In the genomic region with DNA sequence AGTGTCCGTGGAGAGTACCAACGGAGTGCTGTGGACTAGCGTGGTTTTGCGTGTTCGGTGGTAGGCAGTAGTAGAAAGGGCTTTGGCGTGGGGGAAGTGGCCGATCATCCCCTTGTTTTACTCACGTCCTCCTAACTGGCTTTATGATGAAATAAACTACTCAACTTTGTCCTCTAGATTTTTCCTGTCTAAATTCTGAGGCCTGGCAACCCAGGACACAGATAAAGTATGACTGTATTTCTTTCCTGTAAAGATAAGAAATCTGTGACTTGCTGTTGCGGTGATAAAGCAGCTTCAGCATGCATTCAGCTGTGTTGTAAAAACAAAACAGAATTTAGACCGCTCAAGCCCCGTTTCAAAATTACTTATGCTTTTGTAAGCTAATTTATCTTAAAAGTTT, we compare ENCODE assay signal across 19 mouse cellular contexts. TPM values are rescaled to one million over a fixed set of nuclear protein-coding genes. Genes with fewer than 3 reads are reported as not detected.
A peak's percentile ranks its signal among the peaks of the same experiment; 100 is the strongest.
DNase-seq lines count a peak whose midpoint lies in the region; ATAC-seq lines count a peak whose summit lies in the region.
"Had no signal": no experiment of that assay in that cellular context is flagged by ENCODE, and none has a peak within 500 bp of the region (broad histone marks: within the 10 kb centered on the region; RNA-seq: fewer than 3 reads in every experiment).

No protein-coding gene starts in this region.

- H3K27ac ChIP-seq in heart, embryonic 10.5 days: no peak overlapping the region
- H3K27ac ChIP-seq in intestine, embryonic 16.5 days (ENCODE audit: low read length): no peak overlapping the region
- no peak overlapping the region for H3K27ac ChIP-seq in neural tube, embryonic 15.5 days (replicated peaks)
- H3K27ac ChIP-seq: embryonic facial prominence, embryonic 10.5 days; embryonic facial prominence, embryonic 12.5 days; forebrain, embryonic 13.5 days; forebrain, embryonic 15.5 days had no signal

- H3K4me1 ChIP-seq in heart, embryonic 10.5 days: no peaks in the 10 kb centered on the region
- H3K4me1 ChIP-seq in intestine, embryonic 16.5 days (ENCODE audit: control insufficient read depth, insufficient read depth, low read length): peaks cover 3% of the 10 kb centered on the region
- H3K4me1 ChIP-seq in neural tube, embryonic 15.5 days: no peaks in the 10 kb centered on the region
- H3K4me1 ChIP-seq: embryonic facial prominence, embryonic 10.5 days; embryonic facial prominence, embryonic 12.5 days; forebrain, embryonic 13.5 days; forebrain, embryonic 15.5 days had no signal

- H3K4me3 ChIP-seq in heart, embryonic 10.5 days: no peak overlapping the region
- H3K4me3 ChIP-seq in intestine, embryonic 16.5 days (ENCODE audit: low read length): no peak overlapping the region
- H3K4me3 ChIP-seq in neural tube, embryonic 15.5 days (replicated peaks): no peak overlapping the region
- H3K4me3 ChIP-seq: embryonic facial prominence, embryonic 10.5 days; embryonic facial prominence, embryonic 12.5 days; forebrain, embryonic 13.5 days; forebrain, embryonic 15.5 days had no signal

- WGBS in heart, embryonic 10.5 days: 83% methylated on average over 11 of the region's 11 CpGs
- 75% methylated on average over 11 of the region's 11 CpGs for WGBS in intestine, embryonic 16.5 days
- 93% methylated on average over 11 of the region's 11 CpGs for WGBS in neural tube, embryonic 15.5 days

- no peaks in the 10 kb centered on the region for H3K9me3 ChIP-seq in heart, embryonic 10.5 days
- H3K9me3 ChIP-seq in intestine, embryonic 16.5 days (ENCODE audit: control insufficient read depth, low read length): no peaks in the 10 kb centered on the region
- no peaks in the 10 kb centered on the region for H3K9me3 ChIP-seq in neural tube, embryonic 15.5 days (replicated peaks)
- H3K9me3 ChIP-seq: embryonic facial prominence, embryonic 10.5 days; embryonic facial prominence, embryonic 12.5 days; forebrain, embryonic 13.5 days; forebrain, embryonic 15.5 days had no signal

- H3K27me3 ChIP-seq in heart, embryonic 10.5 days (ENCODE audit: insufficient read depth, poor library complexity, severe bottlenecking): no peaks in the 10 kb centered on the region
- H3K27me3 ChIP-seq in intestine, embryonic 16.5 days (replicated peaks; ENCODE audit: control insufficient read depth, insufficient read depth, low read length): no peaks in the 10 kb centered on the region
- H3K27me3 ChIP-seq in neural tube, embryonic 15.5 days (replicated peaks): no peaks in the 10 kb centered on the region
- H3K27me3 ChIP-seq: embryonic facial prominence, embryonic 12.5 days; forebrain, embryonic 13.5 days; forebrain, embryonic 15.5 days; Patski had no signal

- peak; percentile 24 for DNase-seq in heart, adult 11 months
- DNase-seq in heart, embryonic 10.5 days (ENCODE audit: low spot score): no peak
- DNase-seq in 416B (ENCODE audit: low read depth): peak; percentile 87
- DNase-seq: adrenal gland, adult 8-10 months; adrenal gland, postnatal 14 days; adrenal gland, postnatal 36 days; cerebellum, adult 11-12 months; cerebellum, adult 2 months; cerebellum, adult 9-10 months; cerebellum, postnatal 10 days; cerebellum, postnatal 25 days had no signal

- peak; percentile 62 for ATAC-seq in intestine, embryonic 16.5 days
- ATAC-seq in neural tube, embryonic 15.5 days (ENCODE audit: low FRiP score): no peak
- ATAC-seq: activated CD4-positive, CD25-positive, alpha-beta regulatory T cell, adult 4 months; forebrain, embryonic 13.5 days; forebrain, embryonic 15.5 days; Patski had no signal

- H3K36me3 ChIP-seq in heart, embryonic 10.5 days: no peaks in the 10 kb centered on the region
- H3K36me3 ChIP-seq in intestine, embryonic 16.5 days (ENCODE audit: control insufficient read depth, insufficient read depth, low read length): no peaks in the 10 kb centered on the region
- no peaks in the 10 kb centered on the region; the same call in 1 of the 2 replicates for H3K36me3 ChIP-seq in neural tube, embryonic 15.5 days
- H3K36me3 ChIP-seq: embryonic facial prominence, embryonic 12.5 days; forebrain, embryonic 15.5 days had no signal

- no peak overlapping the region for H3K9ac ChIP-seq in intestine, embryonic 16.5 days (ENCODE audit: low read depth, low read length)
- no peak overlapping the region for H3K9ac ChIP-seq in neural tube, embryonic 15.5 days (replicated peaks)
- H3K9ac ChIP-seq: embryonic facial prominence, embryonic 12.5 days; forebrain, embryonic 13.5 days; forebrain, embryonic 15.5 days had no signal

- H3K4me2 ChIP-seq in intestine, embryonic 16.5 days (ENCODE audit: low read depth, low read length): no peak overlapping the region
- no peak overlapping the region for H3K4me2 ChIP-seq in neural tube, embryonic 15.5 days
- H3K4me2 ChIP-seq: embryonic facial prominence, embryonic 12.5 days; forebrain, embryonic 13.5 days; forebrain, embryonic 15.5 days had no signal

RNA-seq across cellular contexts. Expression of a gene that starts 42.7 kb away (rescaled TPM):
- polyA plus RNA-seq in heart, embryonic 10.5 days (2016; fragmentation: Nextera tagmentation; extraction: Ambion mirVana): 0.09 and 0.34 TPM in 2 replicates
- 0.12 TPM in 1 of 2 replicates, not detected in the other for polyA plus RNA-seq in intestine, embryonic 16.5 days (2015; fragmentation: Nextera tagmentation; extraction: Ambion mirVana)
- 0.18 and 0.33 TPM in 2 replicates for polyA plus RNA-seq in neural tube, embryonic 15.5 days (2015; fragmentation: Nextera tagmentation; extraction: Ambion mirVana)
- polyA plus RNA-seq: activated CD4-positive, CD25-positive, alpha-beta regulatory T cell, adult 4 months; embryonic facial prominence, embryonic 10.5 days; Patski had no signal

RNA-seq across cellular contexts. Expression of a gene that starts 59.2 kb away (rescaled TPM):
- 10.9 and 11.7 TPM in 2 replicates for polyA plus RNA-seq in heart, embryonic 10.5 days (2016; fragmentation: Nextera tagmentation; extraction: Ambion mirVana)
- 15.0 and 15.7 TPM in 2 replicates for polyA plus RNA-seq in intestine, embryonic 16.5 days (2015; fragmentation: Nextera tagmentation; extraction: Ambion mirVana)
- 17.9 and 18.8 TPM in 2 replicates for polyA plus RNA-seq in neural tube, embryonic 15.5 days (2015; fragmentation: Nextera tagmentation; extraction: Ambion mirVana)
